Comparison of ENCODE assay signal across 8 mouse cellular contexts in genomic region chr13:21215275-21215983, GRCm38 (mm10). TPM values are rescaled to one million over a fixed set of nuclear protein-coding genes. Genes with fewer than 3 reads are reported as not detected.
A peak's percentile ranks its signal among the peaks of the same experiment; 100 is the strongest.
DNase-seq lines count a peak whose midpoint lies in the region; ATAC-seq and TF ChIP-seq lines count a peak whose summit lies in the region.

No protein-coding gene starts in this region.

- H3K4me1 ChIP-seq in embryonic facial prominence, embryonic 10.5 days: peaks cover 5% of the 10 kb centered on the region
- no peaks in the 10 kb centered on the region for H3K4me1 ChIP-seq in limb, embryonic 14.5 days (ENCODE audit: control insufficient read depth, insufficient read depth, low read length)
- peaks cover 4% of the 10 kb centered on the region; the same call in 1 of the 2 replicates for H3K4me1 ChIP-seq in midbrain, embryonic 16.5 days (ENCODE audit: control insufficient read depth, insufficient read depth, low read length)
- H3K4me1 ChIP-seq in stomach, embryonic 14.5 days (ENCODE audit: control insufficient read depth, insufficient read depth, low read length): no peaks in the 10 kb centered on the region

- H3K36me3 ChIP-seq in embryonic facial prominence, embryonic 10.5 days (replicated peaks): no peaks in the 10 kb centered on the region
- H3K36me3 ChIP-seq in limb, embryonic 14.5 days (ENCODE audit: control insufficient read depth, insufficient read depth, low read length): no peaks in the 10 kb centered on the region
- no peaks in the 10 kb centered on the region for H3K36me3 ChIP-seq in midbrain, embryonic 16.5 days (ENCODE audit: control insufficient read depth, insufficient read depth, low read length)
- no peaks in the 10 kb centered on the region for H3K36me3 ChIP-seq in stomach, embryonic 14.5 days (ENCODE audit: control insufficient read depth, insufficient read depth, low read length)

- WGBS in embryonic facial prominence, embryonic 10.5 days: under 1% methylated on average over 20 of the region's 20 CpGs
- WGBS in limb, embryonic 14.5 days: 3% methylated on average over 20 of the region's 20 CpGs
- 1% methylated on average over 20 of the region's 20 CpGs for WGBS in midbrain, embryonic 16.5 days
- WGBS in stomach, embryonic 14.5 days: 3% methylated on average over 20 of the region's 20 CpGs

- DNase-seq in B cell, adult 2 months: peak; percentile 51 to 52
- peak; percentile 78 for DNase-seq in adrenal gland, postnatal 10 days
- peak; percentile 85 for DNase-seq in embryonic facial prominence, embryonic 10.5 days (ENCODE audit: low spot score)
- DNase-seq in heart, adult 8-10 months (ENCODE audit: low spot score): peak; percentile 61
- peak; percentile 47 for DNase-seq in kidney, adult 9 months
- DNase-seq in limb, embryonic 14.5 days (ENCODE audit: low spot score): peak; percentile 73

- peaks cover 13% of the 10 kb centered on the region for H3K27me3 ChIP-seq in embryonic facial prominence, embryonic 10.5 days (replicated peaks; ENCODE audit: low read depth, poor library complexity, severe bottlenecking)
- H3K27me3 ChIP-seq in limb, embryonic 14.5 days (ENCODE audit: control insufficient read depth, insufficient read depth, low read length): no peaks in the 10 kb centered on the region
- no peaks in the 10 kb centered on the region; the same call in 1 of the 2 replicates for H3K27me3 ChIP-seq in midbrain, embryonic 16.5 days (ENCODE audit: control insufficient read depth, insufficient read depth, low read depth, low read length)
- H3K27me3 ChIP-seq in stomach, embryonic 14.5 days (ENCODE audit: control insufficient read depth, insufficient read depth, low read length): no peaks in the 10 kb centered on the region

- peak; percentile 84 for ATAC-seq in limb, embryonic 14.5 days (ENCODE audit: low FRiP score, low read depth)
- ATAC-seq in midbrain, embryonic 16.5 days: peak; percentile 85
- peak; percentile 67; the same call in 1 of the 2 replicates for ATAC-seq in stomach, embryonic 14.5 days (ENCODE audit: insufficient number of reproducible peaks, insufficient read depth, low FRiP score, low read depth)

- peaks cover 8% of the 10 kb centered on the region; the same call in 1 of the 2 replicates for H3K9me3 ChIP-seq in embryonic facial prominence, embryonic 10.5 days
- H3K9me3 ChIP-seq in limb, embryonic 14.5 days (ENCODE audit: control insufficient read depth, low read length): no peaks in the 10 kb centered on the region
- no peaks in the 10 kb centered on the region for H3K9me3 ChIP-seq in midbrain, embryonic 16.5 days (replicated peaks; ENCODE audit: control insufficient read depth, low read length, poor library complexity, severe bottlenecking)
- H3K9me3 ChIP-seq in stomach, embryonic 14.5 days (ENCODE audit: control insufficient read depth, low read depth, low read length): no peaks in the 10 kb centered on the region

- H3K27ac ChIP-seq in embryonic facial prominence, embryonic 10.5 days (replicated peaks): no peak overlapping the region
- H3K27ac ChIP-seq in limb, embryonic 14.5 days (replicated peaks; ENCODE audit: low read depth, low read length): no peak overlapping the region
- no peak overlapping the region for H3K27ac ChIP-seq in midbrain, embryonic 16.5 days (ENCODE audit: low read length)
- no peak overlapping the region for H3K27ac ChIP-seq in stomach, embryonic 14.5 days (ENCODE audit: low read length)

- peak overlapping the region; percentile 61 for H3K4me3 ChIP-seq in embryonic facial prominence, embryonic 10.5 days
- peak overlapping the region; percentile 34 for H3K4me3 ChIP-seq in limb, embryonic 14.5 days (replicated peaks; ENCODE audit: low read length)
- peak overlapping the region; percentile 36 for H3K4me3 ChIP-seq in midbrain, embryonic 16.5 days (ENCODE audit: low read depth, low read length)
- peak overlapping the region; percentile 26 for H3K4me3 ChIP-seq in stomach, embryonic 14.5 days (ENCODE audit: low read depth, low read length)

- H3K4me2 ChIP-seq in limb, embryonic 14.5 days (replicated peaks; ENCODE audit: low read depth, low read length, severe bottlenecking): peak overlapping the region; percentile 46
- peak overlapping the region; percentile 58 for H3K4me2 ChIP-seq in midbrain, embryonic 16.5 days (ENCODE audit: low read length)
- H3K4me2 ChIP-seq in stomach, embryonic 14.5 days (replicated peaks; ENCODE audit: low read depth, low read length): peak overlapping the region; percentile 41

- no peak for TF ChIP-seq POLR2A in limb, embryonic 14.5 days (IDR thresholded peaks at IDR 0.05; ENCODE audit: borderline replicate concordance, extremely low read depth, insufficient read depth, insufficient read length)

- no peak overlapping the region for H3K9ac ChIP-seq in limb, embryonic 14.5 days (ENCODE audit: low read depth, low read length, severe bottlenecking)
- H3K9ac ChIP-seq in midbrain, embryonic 16.5 days (ENCODE audit: low read depth, low read length): no peak overlapping the region
- no peak overlapping the region for H3K9ac ChIP-seq in stomach, embryonic 14.5 days (replicated peaks; ENCODE audit: low read depth, low read length)

RNA-seq across cellular contexts. Expression of gene Trim27, which starts 36.2 kb away (rescaled TPM):
- 10 to 100 TPM; 50.2 to 51.9 TPM for total RNA-seq in adrenal gland, postnatal 10 days (2021)
- 180 and 191 TPM in 2 replicates for polyA plus RNA-seq in embryonic facial prominence, embryonic 10.5 days (2016; fragmentation: Nextera tagmentation; extraction: Ambion mirVana)
- 10 to 100 TPM; 17.7 to 20.3 (median 19.3) TPM for total RNA-seq in heart, adult 8-10 months (2022)
- 101 and 110 TPM in 2 replicates for polyA plus RNA-seq in limb, embryonic 14.5 days (2012; rRNA removed)
- 123 and 137 TPM in 2 replicates for polyA plus RNA-seq in limb, embryonic 14.5 days (2014; fragmentation: Nextera tagmentation; extraction: Ambion mirVana)
- 70.6 and 73.6 TPM in 2 replicates for polyA plus RNA-seq in midbrain, embryonic 16.5 days (2015; fragmentation: Nextera tagmentation; extraction: Ambion mirVana)
- polyA plus RNA-seq in stomach, embryonic 14.5 days (2014; fragmentation: Nextera tagmentation; extraction: Ambion mirVana): 123 and 128 TPM in 2 replicates
